Mouse (Mus musculus): ENCODE data around the gene Stk26.
A peak's percentile ranks its signal among the peaks of the same experiment; 100 is the strongest.

Gene Stk26

DNA sequence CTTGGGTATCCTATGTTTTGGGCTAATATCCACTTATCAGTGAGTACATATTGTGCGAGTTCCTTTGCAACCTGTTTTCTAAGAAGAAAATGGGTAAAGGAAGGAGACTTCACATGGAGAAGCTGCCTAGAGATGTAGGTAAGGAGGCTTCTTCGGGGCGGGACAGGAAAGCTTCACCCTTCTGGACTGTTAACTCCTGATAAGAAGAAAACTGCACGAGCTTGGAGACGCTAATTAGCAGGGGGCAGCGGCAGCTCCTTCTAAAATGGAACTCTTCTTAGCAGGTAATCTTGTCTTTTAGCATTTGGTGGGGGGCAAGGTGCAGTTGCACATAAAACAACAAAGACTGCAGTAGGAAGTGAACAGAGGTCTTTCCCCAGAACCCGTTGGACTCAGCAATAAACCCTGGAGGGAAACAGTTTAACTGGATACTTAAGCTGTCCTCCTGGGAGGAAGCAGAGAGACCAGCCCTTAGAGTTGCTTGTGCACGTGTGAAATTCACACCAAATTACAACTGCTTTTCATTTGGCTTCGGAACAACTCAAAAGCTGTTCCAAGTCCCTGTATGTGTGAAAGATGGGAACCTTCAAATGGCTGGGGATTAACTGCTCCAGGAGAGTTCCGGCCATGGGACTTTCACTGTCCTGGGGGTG, 86.2 kb downstream of the Stk26 start:
- no peak for DNase-seq (ENCODE audit: low read depth)

DNA sequence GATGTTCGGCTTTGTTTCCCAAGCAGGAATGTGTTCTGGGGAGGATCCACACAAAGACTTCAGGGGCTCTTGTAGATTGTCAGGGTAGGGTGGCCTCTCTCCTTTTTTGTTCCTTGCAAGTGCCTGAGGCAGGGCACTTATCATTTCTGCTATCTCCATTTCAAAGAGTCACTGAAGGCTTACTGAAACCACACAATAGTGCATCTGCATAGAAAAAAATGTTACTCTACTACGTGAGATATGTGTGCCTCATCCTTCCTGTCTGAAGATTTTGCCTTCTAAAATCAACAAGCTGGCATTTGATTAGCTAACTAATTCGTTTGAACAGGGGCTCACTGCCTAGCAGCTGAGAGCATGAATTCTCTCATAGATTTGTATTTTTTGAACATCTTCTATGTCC, 89.5 kb downstream of the Stk26 start:
- DNase-seq (ENCODE audit: low read depth): peak; percentile 69

DNA sequence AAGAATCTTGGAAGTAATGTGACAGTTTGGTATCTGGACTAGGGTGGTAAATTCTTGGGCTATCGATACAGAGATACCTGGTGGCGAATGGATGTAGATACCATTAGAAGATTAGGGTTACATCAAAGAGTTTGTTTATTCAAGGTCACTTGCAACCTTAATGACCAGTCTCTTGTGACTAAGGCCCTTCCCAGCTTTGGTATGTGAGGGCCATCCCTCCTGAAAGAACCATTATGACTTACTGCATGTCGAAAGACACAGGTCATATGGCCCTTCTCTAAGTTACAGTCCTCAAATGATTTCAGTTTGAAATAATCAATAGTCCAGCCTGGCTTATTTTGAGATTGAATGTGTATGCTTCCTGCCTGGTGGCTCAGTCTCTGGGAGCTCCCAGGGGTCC, 96.3 kb downstream of the Stk26 start:
- no peak for DNase-seq (ENCODE audit: low read depth)

DNA sequence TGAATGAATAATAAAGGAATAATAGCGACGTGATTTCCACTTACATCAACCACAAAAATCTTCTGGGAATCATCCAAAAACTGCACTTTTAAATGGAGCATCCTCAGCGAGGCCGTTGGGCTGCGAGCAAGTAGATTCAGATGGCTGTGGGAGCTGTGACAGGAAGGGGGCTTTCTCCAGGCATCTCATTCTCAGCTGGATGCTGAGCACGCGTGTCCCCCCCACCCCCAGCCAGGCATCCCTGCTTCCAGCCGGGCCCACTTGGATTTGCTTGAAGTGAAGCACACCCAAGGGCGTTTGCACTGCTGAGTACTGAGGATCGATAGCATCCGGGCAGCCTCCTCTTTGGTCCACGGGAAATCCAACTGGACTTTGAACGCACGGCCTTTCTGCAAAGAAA, 101.8 kb downstream of the Stk26 start, which contains the start of gene Frmd7:
Frmd7 (minus strand) TSS at position 101 of the 400 bp plus-strand sequence.
- no peak for DNase-seq (ENCODE audit: low read depth)

All from naive thymus-derived CD4-positive, alpha-beta T cell, adult 2 months (primary cell).